Mouse (Mus musculus): ENCODE data around the gene Mcat.

DNA sequence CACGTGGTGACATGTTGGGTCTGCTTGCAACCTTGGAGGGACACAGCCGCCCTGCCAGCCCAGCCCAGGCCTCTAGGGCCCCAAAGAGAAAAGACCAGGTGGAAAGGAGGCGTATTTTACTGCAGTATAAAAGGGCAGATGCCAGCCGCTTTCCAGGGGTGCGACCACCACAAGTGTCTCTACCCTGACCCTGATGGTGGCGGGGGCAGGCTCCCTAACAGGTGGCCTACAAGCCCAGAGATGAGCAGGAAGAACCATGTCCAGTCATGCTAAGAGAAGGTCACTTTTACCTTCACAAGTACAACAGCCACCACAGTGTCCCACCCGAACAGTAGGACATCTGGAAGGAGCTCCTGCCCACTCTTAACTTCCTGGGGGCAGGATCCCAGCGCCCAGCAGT is 12.0 kb upstream of the Mcat start:
- no peak for TF ChIP-seq CTCF (conservative IDR thresholded peaks at IDR 0.05 in 1 of 2, IDR thresholded peaks at IDR 0.05 in 1 of 2; ENCODE audit: low read depth in 2 of 2, low read length in 2 of 2)
- TF ChIP-seq KAT2A (IDR thresholded peaks at IDR 0.05; ENCODE audit: insufficient replicate concordance, low read length): no peak
- no peak for TF ChIP-seq GABPA (IDR thresholded peaks at IDR 0.05; ENCODE audit: insufficient replicate concordance, low read depth, low read length)
- TF ChIP-seq MAX (IDR thresholded peaks at IDR 0.05; ENCODE audit: low read length): no peak
- TF ChIP-seq TCF12 (IDR thresholded peaks at IDR 0.05; ENCODE audit: low read depth, low read length): no peak
- no peak for TF ChIP-seq POLR2AphosphoS2 (IDR thresholded peaks at IDR 0.05; ENCODE audit: low read depth, low read length)
- TF ChIP-seq POLR2A (IDR thresholded peaks at IDR 0.05; ENCODE audit: low read depth, low read length): no peak
